Mouse (Mus musculus) olfactory bulb, adult 2 months (tissue): ENCODE data around the gene Galnt17.

Source experiments
- CTCF ChIP-seq: fragments of 200-500 bp; IDR thresholded peaks from 2 replicates; pipeline ENCODE4 v1.5.1; 2012; ENCODE audit warnings: low read depth, mild to moderate bottlenecking, low read length, moderate library complexity; ENCODE audit not compliant: insufficient read depth
- POLR2A ChIP-seq: fragments of 200-500 bp; IDR thresholded peaks from 2 replicates; pipeline ENCODE4 v1.6.1; 2012; ENCODE audit warnings: mild to moderate bottlenecking, low read depth, low read length, moderate library complexity; ENCODE audit not compliant: insufficient read depth

DNA sequence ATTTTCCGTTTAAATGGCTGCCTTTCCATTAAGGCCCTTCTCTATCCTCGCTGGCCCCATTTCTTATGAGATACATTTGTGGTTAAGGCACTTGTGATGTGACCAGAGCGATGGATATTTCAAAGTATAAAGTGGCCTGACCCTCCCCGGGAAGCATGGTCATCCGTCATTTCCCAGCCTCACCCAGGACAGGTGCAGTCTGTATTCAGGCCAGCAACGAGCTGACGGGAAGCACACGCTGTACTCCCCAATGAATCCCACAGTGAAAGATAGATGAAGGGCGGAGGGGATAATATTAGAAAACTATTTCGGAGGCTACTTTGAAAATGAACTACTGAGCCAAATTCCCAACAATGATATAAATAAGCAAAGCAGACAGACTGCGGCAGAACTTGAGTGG lies 44.2 kb downstream of the Galnt17 start:
- TF ChIP-seq CTCF (no peak), POLR2A (no peak)
